Mouse (Mus musculus) embryonic facial prominence, embryonic 11.5 days (tissue): ENCODE data around the gene Mypn. TPM values are rescaled to one million over a fixed set of nuclear protein-coding genes. Genes with fewer than 3 reads are reported as not detected.
A peak's percentile ranks its signal among the peaks of the same experiment; 100 is the strongest.

Experiments used
- ATAC-seq: fragments of 200-750 bp; cut with Nextera tagmentation; replicated peaks from 2 replicates; pipeline ENCODE4 v1.8.0; 2017; ENCODE audit warnings: low read depth; ENCODE audit not compliant: insufficient number of reproducible peaks, low FRiP score, low TSS enrichment
- DNase-seq: peaks from one replicate; pipeline ENCODE4 v3.0.0-alpha.2; 2015; ENCODE audit warnings: low spot score
- H3K27ac ChIP-seq: fragments of 300-500 bp; sonication (generic); replicated peaks from 2 replicates; pipeline ENCODE4 v1.5.1; 2014; ENCODE audit warnings: mild to moderate bottlenecking, low read depth, low read length, control low read depth
- H3K27me3 ChIP-seq: fragments of 300-500 bp; sonication (generic); 2 replicates; pipeline ENCODE4 v1.6.1; 2014; ENCODE audit warnings: mild to moderate bottlenecking, low read length, moderate library complexity, mixed read lengths; ENCODE audit not compliant: control insufficient read depth, insufficient read depth
- H3K36me3 ChIP-seq: fragments of 300-500 bp; sonication (generic); replicated peaks from 2 replicates; pipeline ENCODE4 v1.6.1; 2014; ENCODE audit warnings: low read depth, mild to moderate bottlenecking, low read length, moderate library complexity, mixed read lengths; ENCODE audit not compliant: control insufficient read depth, insufficient read depth
- H3K4me1 ChIP-seq: fragments of 300-500 bp; sonication (generic); 2 replicates; pipeline ENCODE4 v1.6.1; 2014; ENCODE audit warnings: low read length, mixed read lengths; ENCODE audit not compliant: control insufficient read depth, insufficient read depth
- H3K4me2 ChIP-seq: fragments of 300-500 bp; sonication (generic); 2 replicates; pipeline ENCODE4 v1.6.1; 2014; ENCODE audit warnings: low read depth, mild to moderate bottlenecking, control low read depth, low read length, moderate library complexity
- H3K4me3 ChIP-seq: fragments of 300-500 bp; sonication (generic); 2 replicates; pipeline ENCODE4 v1.5.1; 2014; ENCODE audit warnings: low read depth, low read length, control low read depth
- H3K9ac ChIP-seq: fragments of 300-500 bp; sonication (generic); replicated peaks from 2 replicates; pipeline ENCODE4 v1.6.1; 2014; ENCODE audit warnings: mild to moderate bottlenecking, control low read depth, low read length
- H3K9me3 ChIP-seq: fragments of 300-500 bp; sonication (generic); replicated peaks from 2 replicates; pipeline ENCODE4 v1.6.1; 2016; ENCODE audit warnings: mild to moderate bottlenecking, low read length, inconsistent platforms, mixed read lengths; ENCODE audit not compliant: control insufficient read depth
- WGBS: fragments of 180-500 bp; shearing (Covaris S2); extraction: QIAGEN DNeasy Blood & Tissue Kit; methylation state at CpG from one replicate; pipeline ENCODE4 v1.1.7; 2014; 5-methylcytosine and 5-hydroxymethylcytosine counted together
- polyA plus RNA-seq: library from polyadenylated mRNA; unstranded; fragments of >200 nt; fragmentation: Nextera tagmentation; extraction: Ambion mirVana; gene quantifications from 2 replicates; pipeline ENCODE4 v1.2.1, GENCODE M21; 2014

The Mypn gene
- polyA plus RNA-seq, 1 experiment from 2014 or later = 0.45 TPM

- H3K27ac ChIP-seq = no peak overlapping the region
- no peak overlapping the region for H3K4me3 ChIP-seq
- WGBS = 12% methylated on average over 5 of the region's 5 CpGs
- ATAC-seq = peak; percentile 53; the same call in 1 of the 2 replicates
- no peaks in the 10 kb centered on the region for H3K4me1 ChIP-seq
- H3K9ac ChIP-seq = no peak overlapping the region
- H3K9me3 ChIP-seq = no peaks in the 10 kb centered on the region
- DNase-seq = peak; percentile 82
- H3K27me3 ChIP-seq = no peaks in the 10 kb centered on the region
- no peak overlapping the region for H3K4me2 ChIP-seq
- H3K36me3 ChIP-seq = no peaks in the 10 kb centered on the region
Observed at GRCm38 (mm10) chr10:63065988-63066387, 137.8 kb downstream of the Mypn start.

Other genes starting within 250 kb of the Mypn start
- 19.8 and 20.3 TPM in 2 replicates for gene Rufy2, start 223.7 kb downstream of the Mypn start, polyA plus RNA-seq
- 113 and 125 TPM in 2 replicates for gene Hnrnph3, start 179.7 kb downstream of the Mypn start, polyA plus RNA-seq
- 0.84 and 1.1 TPM in 2 replicates for gene Pbld2, start 179.6 kb downstream of the Mypn start, polyA plus RNA-seq
- gene Pbld1, start 143.8 kb downstream of the Mypn start, polyA plus RNA-seq = 0.74 and 0.98 TPM in 2 replicates
- gene Atoh7, start 104.3 kb downstream of the Mypn start, polyA plus RNA-seq = 1.3 and 3.8 TPM in 2 replicates
- 53.4 and 57.9 TPM in 2 replicates for gene Herc4, start 39.9 kb upstream of the Mypn start, polyA plus RNA-seq
- gene Sirt1, start 177.8 kb upstream of the Mypn start, polyA plus RNA-seq = 9.3 and 15.2 TPM in 2 replicates
- 12.2 and 14.5 TPM in 2 replicates for gene Dnajc12, start 178.5 kb upstream of the Mypn start, polyA plus RNA-seq
- not detected in 2 replicates for gene Gm7075, start 217.8 kb upstream of the Mypn start, polyA plus RNA-seq
- gene Ctnna3, start 226.1 kb upstream of the Mypn start, polyA plus RNA-seq = 0.14 and 0.35 TPM in 2 replicates